In the genomic region with DNA sequence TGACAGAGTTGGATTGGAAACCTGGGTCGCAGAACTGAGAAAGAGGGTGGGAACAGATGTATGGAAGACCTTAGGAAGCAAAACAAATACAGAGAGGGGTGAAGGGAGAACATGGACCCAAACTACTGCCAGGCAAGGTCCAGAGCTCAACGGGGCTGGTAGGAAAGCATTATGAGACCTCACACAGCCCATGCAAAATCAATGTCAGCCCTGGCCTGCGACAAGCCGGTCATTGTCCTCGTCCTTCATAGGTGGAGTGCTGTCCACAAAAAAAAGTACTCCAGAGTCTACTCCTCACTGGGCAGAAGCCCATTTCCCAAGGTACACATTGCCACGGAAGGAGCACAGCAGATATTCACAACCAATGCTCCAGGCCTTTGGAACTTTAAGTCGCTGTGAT, we compare ENCODE assay signal across 17 mouse cellular contexts.
"Had no signal": no experiment of that assay in that cellular context is flagged by ENCODE, and none has a peak within 500 bp of the region (broad histone marks: within the 10 kb centered on the region; RNA-seq: fewer than 3 reads in every experiment).

No protein-coding gene starts in this region.

- H3K36me3 ChIP-seq: lung, embryonic 15.5 days; midbrain, embryonic 12.5 days; neural tube, embryonic 13.5 days; neural tube, embryonic 15.5 days; stomach, embryonic 15.5 days had no signal

- H3K27ac ChIP-seq: liver, embryonic 14.5 days; lung, embryonic 15.5 days; midbrain, embryonic 12.5 days; stomach, embryonic 15.5 days; stomach, postnatal 0 days had no signal

- H3K27me3 ChIP-seq: neural tube, embryonic 15.5 days had no signal

- DNase-seq: lung, adult 2 months; lung, postnatal 14 days; lung, postnatal 36 days; midbrain, embryonic 14.5 days; right cerebral cortex, postnatal 14 days; thymus, adult 2 months; thymus, postnatal 25 days; thymus, postnatal 4 days had no signal

- H3K9ac ChIP-seq: liver, embryonic 14.5 days; lung, embryonic 15.5 days; midbrain, embryonic 12.5 days; neural tube, embryonic 13.5 days; neural tube, embryonic 15.5 days; stomach, embryonic 15.5 days had no signal

- ATAC-seq: lung, postnatal 0 days had no signal

- H3K4me3 ChIP-seq: lung, embryonic 15.5 days; myocyte; stomach, embryonic 15.5 days had no signal

- H3K4me1 ChIP-seq: stomach, embryonic 15.5 days had no signal

- H3K9me3 ChIP-seq: lung, embryonic 15.5 days; midbrain, embryonic 12.5 days; neural tube, embryonic 13.5 days; neural tube, embryonic 15.5 days; stomach, embryonic 15.5 days had no signal
